Mouse (Mus musculus) bone marrow macrophage, adult 2 months (primary cell): ENCODE measurements at regions not wholly inside any gene's neighbourhood (a gene's known extent, or its start where the extent isn't known, plus 50 kb on each side); places are given as distances from the start of the nearest gene placed in this dataset.

ENCODE experiments used
- H3K27ac ChIP-seq: 2 replicates; pipeline ENCODE4 v1.5.1; 2012; ENCODE audit warnings: low read depth, low read length; ENCODE audit not compliant: insufficient read depth
- H3K4me1 ChIP-seq: 2 replicates; pipeline ENCODE4 v1.6.1; 2012; ENCODE audit warnings: low read length; ENCODE audit not compliant: control insufficient read depth, insufficient read depth
- H3K4me3 ChIP-seq: 2 replicates; pipeline ENCODE4 v1.5.1; 2012; ENCODE audit warnings: mild to moderate bottlenecking, low read length, moderate library complexity; ENCODE audit not compliant: insufficient read depth
- CTCF ChIP-seq: IDR thresholded peaks from 2 replicates; pipeline ENCODE4 v1.5.1; 2012; ENCODE audit warnings: low read depth, mild to moderate bottlenecking, low read length, moderate library complexity
- POLR2A ChIP-seq: IDR thresholded peaks from 2 replicates; pipeline ENCODE4 v1.6.1; 2012; ENCODE audit warnings: mild to moderate bottlenecking, low read depth, low read length, borderline replicate concordance

GRCm38 (mm10) chr6:31333228-31333922 lies 65.2 kb upstream of the Mkln1 start:
- TF ChIP-seq POLR2A, result no peak
- TF ChIP-seq CTCF, result no peak
- Histone ChIP-seq H3K4me3 (no peak overlapping the region), H3K27ac (no peak overlapping the region), H3K4me1 (peaks cover 25% of the 10 kb centered on the region)

GRCm38 (mm10) chr6:31334086-31334485 lies 64.4 kb upstream of the Mkln1 start:
- H3K4me1 ChIP-seq, result peaks cover 27% of the 10 kb centered on the region
- H3K4me3 ChIP-seq, result no peak overlapping the region
- no peak overlapping the region for H3K27ac ChIP-seq
- TF ChIP-seq CTCF (no peak), POLR2A (no peak)

- no peak for TF ChIP-seq CTCF
- TF ChIP-seq POLR2A, result no peak
- Histone ChIP-seq H3K27ac (peak overlapping the region; percentile 66), H3K4me1 (peaks cover 24% of the 10 kb centered on the region), H3K4me3 (no peak overlapping the region)
Measured at GRCm38 (mm10) chr6:31339122-31339947, 59.2 kb upstream of the Mkln1 start.

- TF ChIP-seq POLR2A (no peak), CTCF (no peak)
- peak overlapping the region; percentile 66 for H3K27ac ChIP-seq
- peaks cover 20% of the 10 kb centered on the region for H3K4me1 ChIP-seq
- H3K4me3 ChIP-seq, result no peak overlapping the region
Measured at GRCm38 (mm10) chr6:31339948-31340250, 58.6 kb upstream of the Mkln1 start.

GRCm38 (mm10) chr6:31345366-31346084 lies 53.0 kb upstream of the Mkln1 start:
- Histone ChIP-seq H3K27ac (no peak overlapping the region), H3K4me1 (peaks cover 4% of the 10 kb centered on the region), H3K4me3 (no peak overlapping the region)
- TF ChIP-seq POLR2A (no peak), CTCF (no peak)

GRCm38 (mm10) chr6:31348333-31348732 lies 50.2 kb upstream of the Mkln1 start:
- TF ChIP-seq POLR2A, result no peak
- peaks cover 2% of the 10 kb centered on the region; the same call in 1 of the 2 replicates for H3K4me1 ChIP-seq
- no peak overlapping the region for H3K4me3 ChIP-seq
- no peak overlapping the region for H3K27ac ChIP-seq
